Mouse (Mus musculus): ENCODE measurements around the gene Ptpre.
A peak's percentile ranks its signal among the peaks of the same experiment; 100 is the strongest.
"Not testable (repeated sequence)": the region's sequence is repeated elsewhere in the genome, so short reads cannot be mapped to it uniquely, and the experiment has no call there.

Ptpre gene

GRCm38 (mm10) chr7:135537341-135537901, at the start of gene Ptpre:
Ptpre (plus strand) TSS chr7:135537481.
- peak; percentile 72 for DNase-seq (ENCODE audit: low read depth, low spot score)

- peak; percentile 45 for DNase-seq (ENCODE audit: low read depth, low spot score)
Measured at GRCm38 (mm10) chr7:135488214-135488810, 49.0 kb upstream of the Ptpre start.

- no peak for DNase-seq (ENCODE audit: low read depth, low spot score)
Measured at GRCm38 (mm10) chr7:135489724-135490499, 47.4 kb upstream of the Ptpre start.

- DNase-seq (ENCODE audit: low read depth, low spot score): no peak
Measured at GRCm38 (mm10) chr7:135490500-135490886, 46.8 kb upstream of the Ptpre start.

- no peak for DNase-seq (ENCODE audit: low read depth, low spot score)
Measured at GRCm38 (mm10) chr7:135495303-135495702, 42.0 kb upstream of the Ptpre start.

- DNase-seq (ENCODE audit: low read depth, low spot score): no peak
Measured at GRCm38 (mm10) chr7:135498565-135499186, 38.6 kb upstream of the Ptpre start.

GRCm38 (mm10) chr7:135499403-135499802, 37.9 kb upstream of the Ptpre start:
- no peak for DNase-seq (ENCODE audit: low read depth, low spot score)

- not testable (repeated sequence) for DNase-seq (ENCODE audit: low read depth, low spot score)
Measured at GRCm38 (mm10) chr7:135506506-135506905, 30.8 kb upstream of the Ptpre start.

GRCm38 (mm10) chr7:135508602-135509001, 28.7 kb upstream of the Ptpre start:
- no peak for DNase-seq (ENCODE audit: low read depth, low spot score)

GRCm38 (mm10) chr7:135509272-135509671, 28.0 kb upstream of the Ptpre start:
- DNase-seq (ENCODE audit: low read depth, low spot score): no peak

GRCm38 (mm10) chr7:135510431-135510830, 26.9 kb upstream of the Ptpre start:
- DNase-seq (ENCODE audit: low read depth, low spot score): no peak

- DNase-seq (ENCODE audit: low read depth, low spot score): no peak
Measured at GRCm38 (mm10) chr7:135511723-135512122, 25.6 kb upstream of the Ptpre start.

- DNase-seq (ENCODE audit: low read depth, low spot score): no peak
Measured at GRCm38 (mm10) chr7:135517191-135517590, 20.1 kb upstream of the Ptpre start.

GRCm38 (mm10) chr7:135520241-135520640, 17.0 kb upstream of the Ptpre start:
- no peak for DNase-seq (ENCODE audit: low read depth, low spot score)

- no peak for DNase-seq (ENCODE audit: low read depth, low spot score)
Measured at GRCm38 (mm10) chr7:135521755-135522512, 15.3 kb upstream of the Ptpre start.

- no peak for DNase-seq (ENCODE audit: low read depth, low spot score)
Measured at GRCm38 (mm10) chr7:135523981-135524380, 13.3 kb upstream of the Ptpre start.

GRCm38 (mm10) chr7:135524424-135524967, 12.8 kb upstream of the Ptpre start:
- DNase-seq (ENCODE audit: low read depth, low spot score): no peak

- no peak for DNase-seq (ENCODE audit: low read depth, low spot score)
Measured at GRCm38 (mm10) chr7:135526574-135527152, 10.6 kb upstream of the Ptpre start.

- DNase-seq (ENCODE audit: low read depth, low spot score): no peak
Measured at GRCm38 (mm10) chr7:135527169-135527568, 10.1 kb upstream of the Ptpre start.

- no peak for DNase-seq (ENCODE audit: low read depth, low spot score)
Measured at GRCm38 (mm10) chr7:135528515-135528914, 8.8 kb upstream of the Ptpre start, which contains the start of gene Clrn3. Clrn3 (minus strand) TSS chr7:135528654.

- DNase-seq (ENCODE audit: low read depth, low spot score): no peak
Measured at GRCm38 (mm10) chr7:135529068-135529467, 8.2 kb upstream of the Ptpre start.

Measured in ES-CJ7 (cell line).